Mouse (Mus musculus) forebrain, embryonic 15.5 days (tissue): Measurements from ENCODE around the gene Myg1. TPM values are rescaled to one million over a fixed set of nuclear protein-coding genes. Genes with fewer than 3 reads are reported as not detected.
A peak's percentile ranks its signal among the peaks of the same experiment; 100 is the strongest.

Experiments
- ATAC-seq: fragments of 200-750 bp; cut with Nextera tagmentation; replicated peaks from 2 replicates; pipeline ENCODE4 v1.8.0; 2017; ENCODE audit warnings: mild to moderate bottlenecking, moderate TSS enrichment, moderate library complexity
- H3K27ac ChIP-seq: fragments of 300-500 bp; sonication (generic); replicated peaks from 2 replicates; pipeline ENCODE4 v1.5.1; 2015; ENCODE audit warnings: mild to moderate bottlenecking, inconsistent platforms
- H3K27me3 ChIP-seq: fragments of 300-500 bp; sonication (generic); 2 replicates; pipeline ENCODE4 v1.6.1; 2015; ENCODE audit warnings: inconsistent platforms
- H3K36me3 ChIP-seq: fragments of 300-500 bp; sonication (generic); 2 replicates; pipeline ENCODE4 v1.6.1; 2015; ENCODE audit warnings: mild to moderate bottlenecking, inconsistent platforms
- H3K4me1 ChIP-seq: fragments of 300-500 bp; sonication (generic); 2 replicates; pipeline ENCODE4 v1.6.1; 2015; ENCODE audit warnings: inconsistent platforms
- H3K4me2 ChIP-seq: fragments of 300-500 bp; sonication (generic); replicated peaks from 2 replicates; pipeline ENCODE4 v1.6.1; 2015; ENCODE audit warnings: mild to moderate bottlenecking, inconsistent platforms
- H3K4me3 ChIP-seq: fragments of 300-500 bp; sonication (generic); 2 replicates; pipeline ENCODE4 v1.5.1; 2015; ENCODE audit warnings: mild to moderate bottlenecking, inconsistent platforms
- H3K9ac ChIP-seq: fragments of 300-500 bp; sonication (generic); replicated peaks from 2 replicates; pipeline ENCODE4 v1.6.1; 2015; ENCODE audit warnings: mild to moderate bottlenecking, inconsistent platforms
- H3K9me3 ChIP-seq: fragments of 300-500 bp; sonication (generic); 2 replicates; pipeline ENCODE4 v1.6.1; 2016; ENCODE audit warnings: inconsistent platforms
- WGBS: fragments of 180-500 bp; shearing (Covaris S2); methylation state at CpG from one replicate; pipeline ENCODE4 v1.1.7; 2015; ENCODE audit warnings: mixed read lengths; 5-methylcytosine and 5-hydroxymethylcytosine counted together
- polyA plus RNA-seq: library from polyadenylated mRNA; unstranded; fragments of >200 nt; fragmentation: Nextera tagmentation; extraction: Ambion mirVana; gene quantifications from 2 replicates; pipeline ENCODE4 v1.2.1, GENCODE M21; 2015

The Myg1 gene
- polyA plus RNA-seq, 1 experiment from 2014 or later: 98.2 TPM

GRCm38 (mm10) chr15:102366733-102367344, 35.3 kb downstream of the Myg1 start, which contains the start of gene Sp7:
TSS of gene Sp7 (minus strand) at chr15:102367182.
- 6% methylated on average over 15 of the region's 15 CpGs for WGBS
- ATAC-seq: peak; percentile 66
- H3K9me3 ChIP-seq: no peaks in the 10 kb centered on the region
- peak within 1 kb of the TSS; percentile 35 for H3K4me2 ChIP-seq
- no peaks in the 10 kb centered on the region for H3K36me3 ChIP-seq
- H3K4me3 ChIP-seq: peak within 1 kb of the TSS; percentile 23
- no peak within 1 kb of the TSS for H3K27ac ChIP-seq
- H3K9ac ChIP-seq: no peak within 1 kb of the TSS
- peaks cover 10% of the 10 kb centered on the region; the same call in 1 of the 2 replicates for H3K4me1 ChIP-seq
- peaks cover 20% of the 10 kb centered on the region for H3K27me3 ChIP-seq

- H3K4me2 ChIP-seq: no peak overlapping the region
- no peak overlapping the region for H3K27ac ChIP-seq
- H3K4me1 ChIP-seq: peaks cover 10% of the 10 kb centered on the region; the same call in 1 of the 2 replicates
- WGBS: 17% methylated on average over 13 of the region's 13 CpGs
- H3K4me3 ChIP-seq: no peak overlapping the region
- no peaks in the 10 kb centered on the region for H3K36me3 ChIP-seq
- no peaks in the 10 kb centered on the region for H3K9me3 ChIP-seq
- peaks cover 14% of the 10 kb centered on the region for H3K27me3 ChIP-seq
- no peak for ATAC-seq
- H3K9ac ChIP-seq: no peak overlapping the region
Observed at GRCm38 (mm10) chr15:102369972-102370371, 38.5 kb downstream of the Myg1 start.

GRCm38 (mm10) chr15:102370727-102371126, 39.2 kb downstream of the Myg1 start:
- 12% methylated on average over 10 of the region's 10 CpGs for WGBS
- no peak overlapping the region for H3K9ac ChIP-seq

GRCm38 (mm10) chr15:102376453-102377162, 45.1 kb downstream of the Myg1 start:
- ATAC-seq: peak; percentile 65
- Histone ChIP-seq H3K27me3 (peaks cover 9% of the 10 kb centered on the region; the same call in 1 of the 2 replicates), H3K4me1 (peaks cover 18% of the 10 kb centered on the region), H3K27ac (0 out of 2 replicates have a peak overlapping the region, but pooled peaks have one; percentile 33), H3K4me2 (peak overlapping the region; percentile 99), H3K9ac (peak overlapping the region; percentile 72), H3K9me3 (no peaks in the 10 kb centered on the region), H3K4me3 (peak overlapping the region; percentile 65), H3K36me3 (no peaks in the 10 kb centered on the region)
- under 1% methylated on average over 42 of the region's 43 CpGs for WGBS

More at GRCm38 (mm10) chr15:102370727-102371126, 39.2 kb downstream of the Myg1 start:
- Histone ChIP-seq H3K27me3 (peaks cover 16% of the 10 kb centered on the region), H3K4me3 (no peak overlapping the region), H3K4me2 (no peak overlapping the region), H3K36me3 (no peaks in the 10 kb centered on the region), H3K9me3 (no peaks in the 10 kb centered on the region), H3K27ac (no peak overlapping the region), H3K4me1 (peaks cover 10% of the 10 kb centered on the region; the same call in 1 of the 2 replicates)
- ATAC-seq: no peak

- Histone ChIP-seq H3K4me3 (peak overlapping the region; percentile 65), H3K27ac (0 out of 2 replicates have a peak overlapping the region, but pooled peaks have one; percentile 33), H3K27me3 (peaks cover 9% of the 10 kb centered on the region; the same call in 1 of the 2 replicates), H3K4me1 (peaks cover 18% of the 10 kb centered on the region), H3K9me3 (no peaks in the 10 kb centered on the region), H3K36me3 (no peaks in the 10 kb centered on the region), H3K9ac (peak overlapping the region; percentile 72), H3K4me2 (peak overlapping the region; percentile 99)
- under 1% methylated on average over 7 of the region's 7 CpGs for WGBS
- peak; percentile 36; the same call in 1 of the 2 replicates for ATAC-seq
Observed at GRCm38 (mm10) chr15:102377163-102377543, 45.6 kb downstream of the Myg1 start.

- Histone ChIP-seq H3K9me3 (no peaks in the 10 kb centered on the region), H3K4me2 (peak overlapping the region; percentile 99; the same call in 1 of the 2 replicates), H3K27ac (no peak overlapping the region), H3K9ac (no peak overlapping the region), H3K36me3 (no peaks in the 10 kb centered on the region), H3K4me3 (0 out of 2 replicates have a peak overlapping the region, but pooled peaks have one; percentile 65), H3K4me1 (peaks cover 18% of the 10 kb centered on the region), H3K27me3 (peaks cover 9% of the 10 kb centered on the region; the same call in 1 of the 2 replicates)
- no peak for ATAC-seq
- 8% methylated on average over 10 of the region's 10 CpGs for WGBS
Observed at GRCm38 (mm10) chr15:102377810-102378262, 46.3 kb downstream of the Myg1 start.

- ATAC-seq: peak; percentile 87
- H3K4me2 ChIP-seq: no peak overlapping the region
- under 1% methylated on average over 7 of the region's 7 CpGs for WGBS
- H3K4me1 ChIP-seq: peaks cover 12% of the 10 kb centered on the region
- no peak overlapping the region for H3K9ac ChIP-seq
- peaks cover 3% of the 10 kb centered on the region; the same call in 1 of the 2 replicates for H3K27me3 ChIP-seq
- no peaks in the 10 kb centered on the region for H3K9me3 ChIP-seq
- H3K4me3 ChIP-seq: no peak overlapping the region
- no peak overlapping the region for H3K27ac ChIP-seq
- no peaks in the 10 kb centered on the region for H3K36me3 ChIP-seq
Observed at GRCm38 (mm10) chr15:102381575-102381974, 50.1 kb downstream of the Myg1 start.

- no peaks in the 10 kb centered on the region for H3K9me3 ChIP-seq
- no peaks in the 10 kb centered on the region for H3K4me1 ChIP-seq
- H3K36me3 ChIP-seq: no peaks in the 10 kb centered on the region
- H3K27ac ChIP-seq: no peak overlapping the region
- H3K27me3 ChIP-seq: no peaks in the 10 kb centered on the region
- 94% methylated on average over 6 of the region's 6 CpGs for WGBS
- no peak overlapping the region for H3K9ac ChIP-seq
- no peak overlapping the region for H3K4me2 ChIP-seq
- ATAC-seq: no peak
- H3K4me3 ChIP-seq: no peak overlapping the region
Observed at GRCm38 (mm10) chr15:102383671-102384070, 52.2 kb downstream of the Myg1 start.

GRCm38 (mm10) chr15:102386640-102387039, 55.1 kb downstream of the Myg1 start:
- no peak for ATAC-seq
- Histone ChIP-seq H3K27ac (no peak overlapping the region), H3K27me3 (no peaks in the 10 kb centered on the region), H3K4me3 (no peak overlapping the region), H3K4me2 (no peak overlapping the region), H3K36me3 (no peaks in the 10 kb centered on the region), H3K9ac (no peak overlapping the region), H3K4me1 (no peaks in the 10 kb centered on the region), H3K9me3 (no peaks in the 10 kb centered on the region)
- 52% methylated on average over 9 of the region's 9 CpGs for WGBS

Other genes starting within 250 kb of the Myg1 start
- gene Tns2, start 231.3 kb upstream of the Myg1 start, polyA plus RNA-seq: 4.9 and 6.9 TPM in 2 replicates
- 38.2 and 42.9 TPM in 2 replicates for gene Spryd3, start 195.5 kb upstream of the Myg1 start, polyA plus RNA-seq
- gene Igfbp6, start 187.3 kb upstream of the Myg1 start, polyA plus RNA-seq: 1.2 and 1.4 TPM in 2 replicates
- not detected in 2 replicates for gene Soat2, start 181.2 kb upstream of the Myg1 start, polyA plus RNA-seq
- gene Zfp740, start 128.5 kb upstream of the Myg1 start, polyA plus RNA-seq: 90.6 and 94.0 TPM in 2 replicates
- gene Csad, start 127.0 kb upstream of the Myg1 start, polyA plus RNA-seq: 44.2 and 45.1 TPM in 2 replicates
- gene Itgb7, start 99.8 kb upstream of the Myg1 start, polyA plus RNA-seq: 0.33 and 0.99 TPM in 2 replicates
- gene Rarg, start 74.2 kb upstream of the Myg1 start, polyA plus RNA-seq: 5.9 and 6.2 TPM in 2 replicates
- gene Gm9918, start 61.1 kb upstream of the Myg1 start, polyA plus RNA-seq: not detected in 2 replicates
- gene Mfsd5, start 52.3 kb upstream of the Myg1 start, polyA plus RNA-seq: 50.1 and 51.5 TPM in 2 replicates
- gene Espl1, start 35.4 kb upstream of the Myg1 start, polyA plus RNA-seq: 10.2 and 15.2 TPM in 2 replicates
- gene Pfdn5, start 5.6 kb upstream of the Myg1 start, polyA plus RNA-seq: 467 and 474 TPM in 2 replicates
- 42.6 and 44.9 TPM in 2 replicates for gene Aaas, start 19.1 kb downstream of the Myg1 start, polyA plus RNA-seq
- 0.36 and 0.40 TPM in 2 replicates for gene Sp7, start 35.5 kb downstream of the Myg1 start, polyA plus RNA-seq
- 5.4 and 5.6 TPM in 2 replicates for gene Sp1, start 74.4 kb downstream of the Myg1 start, polyA plus RNA-seq
- gene Amhr2, start 113.7 kb downstream of the Myg1 start, polyA plus RNA-seq: 0.15 and 0.83 TPM in 2 replicates
- gene Prr13, start 127.3 kb downstream of the Myg1 start, polyA plus RNA-seq: 85.8 and 89.1 TPM in 2 replicates
- 155 and 161 TPM in 2 replicates for gene Pcbp2, start 138.8 kb downstream of the Myg1 start, polyA plus RNA-seq
- gene Gm10337, start 172.0 kb downstream of the Myg1 start, polyA plus RNA-seq: 6.0 and 6.1 TPM in 2 replicates
- 55.3 and 55.9 TPM in 2 replicates for gene Map3k12, start 185.4 kb downstream of the Myg1 start, polyA plus RNA-seq
- 102 and 103 TPM in 2 replicates for gene Tarbp2, start 186.5 kb downstream of the Myg1 start, polyA plus RNA-seq
- gene Npff, start 193.2 kb downstream of the Myg1 start, polyA plus RNA-seq: 2.4 and 2.5 TPM in 2 replicates